Mouse (Mus musculus) brain, embryonic 14.5 days (tissue): ENCODE measurements at regions not wholly inside any gene's neighbourhood (a gene's known extent, or its start where the extent isn't known, plus 50 kb on each side); places are given as distances from the start of the nearest gene placed in this dataset.

Source experiments
- CTCF ChIP-seq: fragments of 200-500 bp; IDR thresholded peaks from 2 replicates; pipeline ENCODE4 v1.5.1; 2012; ENCODE audit warnings: inconsistent platforms, mild to moderate bottlenecking, moderate library complexity, borderline replicate concordance; ENCODE audit not compliant: insufficient read depth, insufficient read length; ENCODE audit errors: extremely low read depth
- POLR2A ChIP-seq: fragments of 200-500 bp; IDR thresholded peaks from 2 replicates; pipeline ENCODE4 v1.6.1; 2012; ENCODE audit warnings: mild to moderate bottlenecking, inconsistent platforms, borderline replicate concordance; ENCODE audit not compliant: poor library complexity, insufficient read depth, insufficient read length, severe bottlenecking; ENCODE audit errors: extremely low read depth

DNA sequence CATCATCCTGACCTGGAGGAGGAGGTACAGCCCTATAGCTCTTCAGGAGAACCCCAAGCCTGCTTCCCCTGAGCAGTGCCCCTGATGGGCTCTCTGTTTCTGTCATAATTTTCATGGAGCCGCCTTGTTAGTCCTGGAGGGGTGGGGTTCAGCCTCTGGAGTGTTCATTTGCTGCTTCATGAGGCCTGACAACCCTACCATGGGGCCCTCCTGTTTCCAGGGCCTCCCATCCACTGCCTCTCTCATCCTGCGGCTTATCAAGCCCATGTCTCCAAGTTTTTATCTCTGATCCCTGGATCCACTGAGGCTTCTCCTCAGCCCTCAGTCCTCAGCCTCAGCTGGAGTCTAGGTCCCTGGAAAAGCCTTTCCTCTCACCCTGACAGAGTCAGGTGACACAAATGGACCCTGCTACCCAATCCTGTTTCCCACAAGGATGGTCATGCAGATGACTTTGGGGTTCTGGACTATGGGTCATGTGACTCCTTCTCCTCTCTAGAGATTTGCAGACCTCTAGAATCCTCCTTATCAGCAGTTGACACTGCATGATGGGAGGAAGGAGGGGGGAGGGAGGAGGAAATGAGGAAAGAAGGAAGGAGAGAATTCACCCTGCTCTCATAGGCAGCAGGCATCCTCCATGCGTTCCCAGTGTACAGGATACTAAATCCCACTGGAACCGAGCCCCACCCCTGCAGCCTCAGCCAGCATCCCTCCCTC lies 59.3 kb upstream of the Runx3 start:
- no peak for TF ChIP-seq CTCF
- no peak for TF ChIP-seq POLR2A
